Mouse (Mus musculus) liver, embryonic 14.5 days (tissue): ENCODE measurements around the gene Zc3h4.

Source experiments
- CTCF ChIP-seq: IDR thresholded peaks from 2 replicates; pipeline ENCODE4 v1.5.1; 2016; ENCODE audit warnings: antibody characterized with exemption, low read depth, control low read depth
- EP300 ChIP-seq: IDR thresholded peaks from 2 replicates; pipeline ENCODE4 v1.6.1; 2016; ENCODE audit warnings: antibody characterized with exemption, low read depth

- TF ChIP-seq CTCF (no peak), EP300 (no peak)
These were observed 32.8 kb downstream of the Zc3h4 start for GRCm38 (mm10) chr7:16433352-16433971.
